9 mouse cellular contexts compared by ENCODE assay signal in genomic region chr6:48568036-48568984, GRCm38 (mm10). TPM values are rescaled to one million over a fixed set of nuclear protein-coding genes. Genes with fewer than 3 reads are reported as not detected.
DNase-seq lines count a peak whose midpoint lies in the region; ATAC-seq and TF ChIP-seq lines count a peak whose summit lies in the region.
"Had no signal": no experiment of that assay in that cellular context is flagged by ENCODE, and none has a peak within 500 bp of the region (broad histone marks: within the 10 kb centered on the region; RNA-seq: fewer than 3 reads in every experiment).

No protein-coding gene starts in this region.

- peaks cover 16% of the 10 kb centered on the region for H3K4me1 ChIP-seq in embryonic facial prominence, embryonic 14.5 days (ENCODE audit: control insufficient read depth, insufficient read depth, low read length)
- peaks cover 14% of the 10 kb centered on the region for H3K4me1 ChIP-seq in embryonic facial prominence, embryonic 10.5 days
- H3K4me1 ChIP-seq in hindbrain, embryonic 16.5 days (ENCODE audit: control insufficient read depth, insufficient read depth, low read depth, low read length): peaks cover 3% of the 10 kb centered on the region; the same call in 1 of the 2 replicates
- H3K4me1 ChIP-seq in lung, embryonic 16.5 days (replicated peaks; ENCODE audit: control insufficient read depth, insufficient read depth, low read length): peaks cover 30% of the 10 kb centered on the region

- H3K4me3 ChIP-seq in embryonic facial prominence, embryonic 14.5 days (ENCODE audit: low read depth, low read length): no peak overlapping the region
- no peak overlapping the region for H3K4me3 ChIP-seq in embryonic facial prominence, embryonic 10.5 days
- H3K4me3 ChIP-seq in gastrocnemius, adult 2 months: peak overlapping the region; percentile 54
- no peak overlapping the region for H3K4me3 ChIP-seq in hindbrain, embryonic 16.5 days (ENCODE audit: low read length)
- H3K4me3 ChIP-seq in lung, embryonic 16.5 days (ENCODE audit: low read length): no peak overlapping the region

- peak; percentile 38 for DNase-seq in embryonic facial prominence, embryonic 14.5 days (ENCODE audit: low spot score)
- DNase-seq in embryonic facial prominence, embryonic 10.5 days (ENCODE audit: low spot score): no peak
- DNase-seq in adrenal gland, adult 18-20 months (ENCODE audit: low spot score in 2 of 2): peak; percentile 51 to 55
- peak; percentile 72 for DNase-seq in gastrocnemius, adult 2 months
- DNase-seq in frontal cortex, postnatal 36 days (ENCODE audit: low spot score in 2 of 2): no peak
- no peak for DNase-seq in left cerebral cortex, adult 11 months (ENCODE audit: low spot score)

- H3K36me3 ChIP-seq in embryonic facial prominence, embryonic 14.5 days (ENCODE audit: control insufficient read depth, insufficient read depth, low read length): 0 out of 2 replicates have a peak, but pooled peaks cover 10% of the 10 kb centered on the region
- H3K36me3 ChIP-seq in embryonic facial prominence, embryonic 10.5 days (replicated peaks): peaks cover 53% of the 10 kb centered on the region
- peaks cover 11% of the 10 kb centered on the region for H3K36me3 ChIP-seq in hindbrain, embryonic 16.5 days (ENCODE audit: control insufficient read depth, insufficient read depth, low read length)
- H3K36me3 ChIP-seq in lung, embryonic 16.5 days (ENCODE audit: control insufficient read depth, insufficient read depth, low read length): no peaks in the 10 kb centered on the region

- no peak for TF ChIP-seq CTCF in gastrocnemius, adult 2 months (IDR thresholded peaks at IDR 0.05)

- no peak overlapping the region for H3K4me2 ChIP-seq in embryonic facial prominence, embryonic 14.5 days (ENCODE audit: low read depth, low read length)
- H3K4me2 ChIP-seq in hindbrain, embryonic 16.5 days (ENCODE audit: low read length): no peak overlapping the region
- H3K4me2 ChIP-seq in lung, embryonic 16.5 days (ENCODE audit: low read depth, low read length): peak overlapping the region; percentile 28; the same call in 1 of the 2 replicates

- no peak overlapping the region for H3K27ac ChIP-seq in embryonic facial prominence, embryonic 14.5 days (replicated peaks; ENCODE audit: low read depth, low read length)
- H3K27ac ChIP-seq in embryonic facial prominence, embryonic 10.5 days (replicated peaks): no peak overlapping the region
- H3K27ac ChIP-seq in gastrocnemius, adult 2 months: peak overlapping the region; percentile 70
- peak overlapping the region; percentile 44; the same call in 1 of the 2 replicates for H3K27ac ChIP-seq in hindbrain, embryonic 16.5 days (ENCODE audit: low read depth, low read length)
- H3K27ac ChIP-seq in lung, embryonic 16.5 days (ENCODE audit: low read length): peak overlapping the region; percentile 20

- H3K27me3 ChIP-seq in embryonic facial prominence, embryonic 14.5 days (replicated peaks; ENCODE audit: control insufficient read depth, insufficient read depth, low read length): no peaks in the 10 kb centered on the region
- H3K27me3 ChIP-seq in embryonic facial prominence, embryonic 10.5 days (replicated peaks; ENCODE audit: low read depth, poor library complexity, severe bottlenecking): no peaks in the 10 kb centered on the region
- no peaks in the 10 kb centered on the region for H3K27me3 ChIP-seq in hindbrain, embryonic 16.5 days (replicated peaks; ENCODE audit: control insufficient read depth, insufficient read depth, low read length)
- H3K27me3 ChIP-seq in lung, embryonic 16.5 days (ENCODE audit: control insufficient read depth, insufficient read depth, low read depth, low read length): no peaks in the 10 kb centered on the region

- no peaks in the 10 kb centered on the region for H3K9me3 ChIP-seq in embryonic facial prominence, embryonic 14.5 days (ENCODE audit: control insufficient read depth, low read length)
- H3K9me3 ChIP-seq in embryonic facial prominence, embryonic 10.5 days: no peaks in the 10 kb centered on the region
- no peaks in the 10 kb centered on the region for H3K9me3 ChIP-seq in hindbrain, embryonic 16.5 days (ENCODE audit: control insufficient read depth, low read length)
- H3K9me3 ChIP-seq in lung, embryonic 16.5 days (ENCODE audit: control insufficient read depth, low read length): no peaks in the 10 kb centered on the region; the same call in 1 of the 2 replicates

- 76% methylated on average over 16 of the region's 21 CpGs for WGBS in embryonic facial prominence, embryonic 14.5 days
- WGBS in embryonic facial prominence, embryonic 10.5 days: 91% methylated on average over 21 of the region's 21 CpGs
- 76% methylated on average over 21 of the region's 21 CpGs for WGBS in hindbrain, embryonic 16.5 days
- 54% methylated on average over 21 of the region's 21 CpGs for WGBS in lung, embryonic 16.5 days

- ATAC-seq in embryonic facial prominence, embryonic 14.5 days (ENCODE audit: low read depth): no peak
- ATAC-seq in hindbrain, embryonic 16.5 days: peak; percentile 64
- ATAC-seq in lung, embryonic 16.5 days (ENCODE audit: low read depth): peak; percentile 32

- intact Hi-C loops in gastrocnemius, adult 2 months (cut with DNase I): no loop called here

- no peak overlapping the region for H3K9ac ChIP-seq in embryonic facial prominence, embryonic 14.5 days (ENCODE audit: low read depth, low read length)
- no peak overlapping the region; the same call in 1 of the 2 replicates for H3K9ac ChIP-seq in hindbrain, embryonic 16.5 days (ENCODE audit: low read depth, low read length)
- 0 out of 2 replicates have a peak overlapping the region, but pooled peaks have one; percentile 37 for H3K9ac ChIP-seq in lung, embryonic 16.5 days (ENCODE audit: low read length)

RNA-seq across cellular contexts. Expression of gene Rarres2, which starts 4.3 kb away (rescaled TPM):
- polyA plus RNA-seq in embryonic facial prominence, embryonic 14.5 days (2014; fragmentation: Nextera tagmentation; extraction: Ambion mirVana): 21.9 and 29.1 TPM in 2 replicates
- 2.5 and 3.0 TPM in 2 replicates for polyA plus RNA-seq in embryonic facial prominence, embryonic 10.5 days (2016; fragmentation: Nextera tagmentation; extraction: Ambion mirVana)
- 100 to 1,000 TPM in 1 of 2 experiments, 10 to 100 TPM in 1; 55.3 to 165 TPM for total RNA-seq in adrenal gland, adult 18-20 months (2021)
- total RNA-seq in gastrocnemius, adult 2 months (2021): 10 to 100 TPM; 13.9 to 22.2 TPM
- 7.8 and 8.2 TPM in 2 replicates for polyA plus RNA-seq in hindbrain, embryonic 16.5 days (2015; fragmentation: Nextera tagmentation; extraction: Ambion mirVana)
- 101 and 114 TPM in 2 replicates for polyA plus RNA-seq in lung, embryonic 16.5 days (2015; fragmentation: Nextera tagmentation; extraction: Ambion mirVana)

RNA-seq across cellular contexts. Expression of gene Lrrc61, which starts 13.7 kb away (rescaled TPM):
- 6.7 and 6.8 TPM in 2 replicates for polyA plus RNA-seq in embryonic facial prominence, embryonic 14.5 days (2014; fragmentation: Nextera tagmentation; extraction: Ambion mirVana)
- polyA plus RNA-seq in embryonic facial prominence, embryonic 10.5 days (2016; fragmentation: Nextera tagmentation; extraction: Ambion mirVana): 17.7 and 18.9 TPM in 2 replicates
- total RNA-seq in adrenal gland, adult 18-20 months (2021): 10 to 100 TPM; 26.5 to 34.3 TPM
- total RNA-seq in gastrocnemius, adult 2 months (2021): 10 to 100 TPM; 17.1 to 20.2 TPM
- 20.7 and 29.5 TPM in 2 replicates for polyA plus RNA-seq in hindbrain, embryonic 16.5 days (2015; fragmentation: Nextera tagmentation; extraction: Ambion mirVana)
- polyA plus RNA-seq in lung, embryonic 16.5 days (2015; fragmentation: Nextera tagmentation; extraction: Ambion mirVana): 5.8 and 8.8 TPM in 2 replicates

RNA-seq across cellular contexts. Expression of gene Gm45021, which starts 21.1 kb away (rescaled TPM):
- not detected in 2 replicates for polyA plus RNA-seq in embryonic facial prominence, embryonic 14.5 days (2014; fragmentation: Nextera tagmentation; extraction: Ambion mirVana)
- polyA plus RNA-seq in embryonic facial prominence, embryonic 10.5 days (2016; fragmentation: Nextera tagmentation; extraction: Ambion mirVana): not detected in 2 replicates
- not detected for total RNA-seq in adrenal gland, adult 18-20 months (2021)
- total RNA-seq in gastrocnemius, adult 2 months (2021): not detected
- not detected in 2 replicates for polyA plus RNA-seq in hindbrain, embryonic 16.5 days (2015; fragmentation: Nextera tagmentation; extraction: Ambion mirVana)
- not detected in 2 replicates for polyA plus RNA-seq in lung, embryonic 16.5 days (2015; fragmentation: Nextera tagmentation; extraction: Ambion mirVana)
- total RNA-seq: left cerebral cortex, postnatal 25 days had no signal

RNA-seq across cellular contexts. Expression of gene Repin1, which starts 25.4 kb away (rescaled TPM):
- 23.1 and 23.4 TPM in 2 replicates for polyA plus RNA-seq in embryonic facial prominence, embryonic 14.5 days (2014; fragmentation: Nextera tagmentation; extraction: Ambion mirVana)
- polyA plus RNA-seq in embryonic facial prominence, embryonic 10.5 days (2016; fragmentation: Nextera tagmentation; extraction: Ambion mirVana): 50.7 and 56.2 TPM in 2 replicates
- 10 to 100 TPM; 67.2 to 77.6 TPM for total RNA-seq in adrenal gland, adult 18-20 months (2021)
- total RNA-seq in gastrocnemius, adult 2 months (2021): 10 to 100 TPM; 27.8 to 33.5 TPM
- 41.9 and 45.6 TPM in 2 replicates for polyA plus RNA-seq in hindbrain, embryonic 16.5 days (2015; fragmentation: Nextera tagmentation; extraction: Ambion mirVana)
- polyA plus RNA-seq in lung, embryonic 16.5 days (2015; fragmentation: Nextera tagmentation; extraction: Ambion mirVana): 30.5 and 32.3 TPM in 2 replicates

RNA-seq across cellular contexts. Expression of gene Gm44965, which starts 25.4 kb away (rescaled TPM):
- not detected in 2 replicates for polyA plus RNA-seq in embryonic facial prominence, embryonic 14.5 days (2014; fragmentation: Nextera tagmentation; extraction: Ambion mirVana)
- polyA plus RNA-seq in embryonic facial prominence, embryonic 10.5 days (2016; fragmentation: Nextera tagmentation; extraction: Ambion mirVana): 0.91 TPM in 1 of 2 replicates, not detected in the other
- not detected for total RNA-seq in adrenal gland, adult 18-20 months (2021)
- total RNA-seq in gastrocnemius, adult 2 months (2021): not detected
- 0.87 TPM in 1 of 2 replicates, not detected in the other for polyA plus RNA-seq in hindbrain, embryonic 16.5 days (2015; fragmentation: Nextera tagmentation; extraction: Ambion mirVana)
- not detected in 2 replicates for polyA plus RNA-seq in lung, embryonic 16.5 days (2015; fragmentation: Nextera tagmentation; extraction: Ambion mirVana)
- total RNA-seq: left cerebral cortex, postnatal 25 days had no signal

Comparison
In these comparisons a context has a peak if more than half of its experiments do, and no peak if none do; other contexts are left out.
1. DNase-seq: peak in embryonic facial prominence, embryonic 14.5 days (single experiment), adrenal gland, adult 18-20 months (2 of 2) and gastrocnemius, adult 2 months (single experiment); none in embryonic facial prominence, embryonic 10.5 days (single experiment), frontal cortex, postnatal 36 days (0 of 2) and left cerebral cortex, adult 11 months (single experiment).
2. H3K27ac ChIP-seq: peak in gastrocnemius, adult 2 months (single experiment), hindbrain, embryonic 16.5 days (single experiment) and lung, embryonic 16.5 days (single experiment); none in embryonic facial prominence, embryonic 14.5 days (single experiment) and embryonic facial prominence, embryonic 10.5 days (single experiment).